9 mouse cellular contexts compared by ENCODE assay signal in genomic region chr17:27004431-27004830, GRCm38 (mm10). TPM values are rescaled to one million over a fixed set of nuclear protein-coding genes. Genes with fewer than 3 reads are reported as not detected.
DNase-seq lines count a peak whose midpoint lies in the region; TF ChIP-seq lines count a peak whose summit lies in the region.
"Had no signal": no experiment of that assay in that cellular context is flagged by ENCODE, and none has a peak within 500 bp of the region (broad histone marks: within the 10 kb centered on the region; RNA-seq: fewer than 3 reads in every experiment).

No protein-coding gene starts in this region.

- H3K4me1 ChIP-seq in thymus, adult 2 months (replicated peaks; ENCODE audit: control insufficient read depth, insufficient read depth, low read length), result peaks cover 16% of the 10 kb centered on the region

- TF ChIP-seq CTCF in thymus, adult 2 months (IDR thresholded peaks at IDR 0.05; ENCODE audit: borderline replicate concordance, control insufficient read depth, extremely low read depth, insufficient read depth, low read length, poor library complexity), result no peak; the same call in 1 of the 2 replicates

- 81% methylated on average over 9 of the region's 9 CpGs for WGBS in thymus, adult 2 months

- H3K4me3 ChIP-seq in thymus, adult 2 months (ENCODE audit: control insufficient read depth, insufficient read depth, low read length), result no peak overlapping the region
- H3K4me3 ChIP-seq: lung, embryonic 15.5 days had no signal

- no peaks in the 10 kb centered on the region for H3K27me3 ChIP-seq in thymus, adult 2 months (ENCODE audit: control insufficient read depth, insufficient read depth, low read length)

- DNase-seq in gastrocnemius, adult 18-20 months (ENCODE audit: low spot score), result peak; percentile 32
- no peak for DNase-seq in gastrocnemius, postnatal 25 days
- peak; percentile 71 for DNase-seq in thymus, adult 2 months
- no peak for DNase-seq in thymus, adult 18-20 months
- peak; percentile 59 for DNase-seq in embryo, embryonic 9.5 days (ENCODE audit: extremely low spot score)
- DNase-seq in kidney, postnatal 36 days, result peak; percentile 53 to 85
- DNase-seq in ovary, postnatal 14 days (ENCODE audit: low spot score), result peak; percentile 61
- DNase-seq in MN1 (ENCODE audit: low spot score), result no peak

- no peaks in the 10 kb centered on the region for H3K36me3 ChIP-seq in thymus, adult 2 months (ENCODE audit: control insufficient read depth, insufficient read depth, low read length)
- H3K36me3 ChIP-seq: lung, embryonic 15.5 days had no signal

- no peak overlapping the region for H3K27ac ChIP-seq in thymus, adult 2 months (ENCODE audit: control insufficient read depth, insufficient read depth, low read length)
- H3K27ac ChIP-seq: lung, embryonic 15.5 days had no signal

- TF ChIP-seq POLR2A in thymus, adult 2 months (IDR thresholded peaks at IDR 0.05; ENCODE audit: control insufficient read depth, extremely low read depth, insufficient read depth, low read length, poor library complexity), result no peak

RNA-seq across cellular contexts. Expression of gene Bak1, which starts 24.4 kb away (rescaled TPM):
- total RNA-seq in gastrocnemius, adult 18-20 months (2021), result 10 to 100 TPM; 18.0 to 20.0 TPM
- total RNA-seq in gastrocnemius, postnatal 25 days (2021), result 10 to 100 TPM; 16.9 to 21.0 TPM
- 118 and 131 TPM in 2 replicates for polyA plus RNA-seq in thymus, adult 2 months (2012; rRNA removed)

RNA-seq across cellular contexts. Expression of gene Zbtb9, which starts 31.5 kb away (rescaled TPM):
- under 1 TPM; 0.66 TPM for total RNA-seq in gastrocnemius, adult 18-20 months (2021)
- under 1 TPM; 0.43 to 0.92 TPM for total RNA-seq in gastrocnemius, postnatal 25 days (2021)
- polyA plus RNA-seq in thymus, adult 2 months (2012; rRNA removed), result 54.6 and 60.7 TPM in 2 replicates

RNA-seq across cellular contexts. Expression of gene Itpr3, which starts 52.7 kb away (rescaled TPM):
- total RNA-seq in gastrocnemius, adult 18-20 months (2021), result 1 to 10 TPM; 1.4 to 2.2 TPM
- total RNA-seq in gastrocnemius, postnatal 25 days (2021), result 1 to 10 TPM; 1.6 to 2.4 TPM
- polyA plus RNA-seq in thymus, adult 2 months (2012; rRNA removed), result 42.0 and 54.2 TPM in 2 replicates

Comparison
In these comparisons a context has a peak if more than half of its experiments do, and no peak if none do; other contexts are left out.
1. DNase-seq: peak in gastrocnemius, adult 18-20 months (single experiment), thymus, adult 2 months (single experiment), embryo, embryonic 9.5 days (single experiment), kidney, postnatal 36 days (2 of 2) and ovary, postnatal 14 days (single experiment); none in gastrocnemius, postnatal 25 days (single experiment), thymus, adult 18-20 months (0 of 2) and MN1 (single experiment).